10 mouse cellular contexts compared by ENCODE assay signal in the genomic region with DNA sequence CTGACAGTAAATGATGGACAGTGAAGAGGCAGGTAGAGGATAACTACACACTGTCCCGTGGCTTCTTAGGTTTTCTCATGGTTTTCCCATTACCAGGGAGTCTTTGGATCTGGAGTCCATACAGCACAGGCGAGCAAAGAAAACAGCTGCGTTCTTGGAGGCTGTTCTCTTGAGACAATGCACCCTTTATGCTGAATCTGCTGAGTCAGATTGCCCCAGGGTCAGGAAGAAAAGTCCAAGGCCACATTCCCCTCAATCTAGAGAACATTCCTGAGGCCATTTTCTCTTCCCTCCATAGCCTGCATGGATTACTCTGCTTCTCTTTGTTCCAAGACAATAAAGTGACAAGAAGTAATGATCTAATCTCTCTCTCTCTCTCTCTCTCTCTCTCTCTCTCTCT.
DNase-seq lines count a peak whose midpoint lies in the region; ATAC-seq and TF ChIP-seq lines count a peak whose summit lies in the region.
"Had no signal": no experiment of that assay in that cellular context is flagged by ENCODE, and none has a peak within 500 bp of the region (broad histone marks: within the 10 kb centered on the region; RNA-seq: fewer than 3 reads in every experiment).

No protein-coding gene starts in this region.

- no peak for ATAC-seq in frontal cortex, adult (ENCODE audit: low TSS enrichment)

- TF ChIP-seq POLR2A in brain, embryonic 14.5 days (IDR thresholded peaks at IDR 0.05; ENCODE audit: borderline replicate concordance, extremely low read depth, insufficient read depth, insufficient read length, poor library complexity, severe bottlenecking), result no peak

- no peak for TF ChIP-seq CTCF in brain, embryonic 14.5 days (IDR thresholded peaks at IDR 0.05; ENCODE audit: borderline replicate concordance, extremely low read depth, insufficient read depth, insufficient read length)

- DNase-seq in adrenal gland, adult 2 months, result peak; percentile 8
- no peak for DNase-seq in adrenal gland, adult 18-20 months (ENCODE audit: low spot score in 2 of 2)
- DNase-seq in 3T3-L1 (ENCODE audit: low read depth, low spot score), result peak; percentile 47
- DNase-seq in brain, embryonic 14.5 days (ENCODE audit: low read depth), result peak; percentile 12
- peak; percentile 37 for DNase-seq in forelimb bud, embryonic 11.5 days (ENCODE audit: low read depth, low spot score)
- DNase-seq in frontal cortex, postnatal 14 days (ENCODE audit: low spot score in 2 of 2), result no peak
- no peak for DNase-seq in spleen, postnatal 14 days (ENCODE audit: low spot score in 2 of 2)
- DNase-seq: cerebellum, adult 9-11 months; lung, postnatal 10 days had no signal

Comparison
In these comparisons a context has a peak if more than half of its experiments do, and no peak if none do; other contexts are left out.
1. DNase-seq: peak in adrenal gland, adult 2 months (single experiment), 3T3-L1 (single experiment), brain, embryonic 14.5 days (single experiment) and forelimb bud, embryonic 11.5 days (single experiment); none in adrenal gland, adult 18-20 months (0 of 2), frontal cortex, postnatal 14 days (0 of 2) and spleen, postnatal 14 days (0 of 2).